Mouse (Mus musculus): ENCODE data around the gene Mbd6. TPM values are rescaled to one million over a fixed set of nuclear protein-coding genes. Genes with fewer than 3 reads are reported as not detected.

Mbd6 gene
- total RNA-seq, 2 experiments from 2014 or later = 22.0 to 24.2 TPM

Other genes with a start within 250 kb of the Mbd6 start
- 1 to 10 TPM; 7.7 to 7.9 TPM for gene Mettl1, start 247.6 kb downstream of the Mbd6 start, total RNA-seq (2021)
- gene Eef1akmt3, start 247.5 kb downstream of the Mbd6 start, total RNA-seq (2021) = not detected
- gene Cyp27b1, start 240.8 kb downstream of the Mbd6 start, total RNA-seq (2021) = under 1 TPM; 0.14 to 0.31 TPM
- 1 to 10 TPM; 2.3 to 2.9 TPM for gene March9, start 228.8 kb downstream of the Mbd6 start, total RNA-seq (2021)
- 10 to 100 TPM; 76.7 to 85.5 TPM for gene Cdk4, start 225.5 kb downstream of the Mbd6 start, total RNA-seq (2021)
- 10 to 100 TPM; 43.8 to 46.9 TPM for gene Tspan31, start 218.8 kb downstream of the Mbd6 start, total RNA-seq (2021)
- 1 to 10 TPM; 5.6 to 7.0 TPM for gene Agap2, start 213.7 kb downstream of the Mbd6 start, total RNA-seq (2021)
- 10 to 100 TPM; 25.2 to 29.7 TPM for gene Os9, start 167.9 kb downstream of the Mbd6 start, total RNA-seq (2021)
- 1 to 10 TPM; 1.6 to 2.7 TPM for gene B4galnt1, start 123.8 kb downstream of the Mbd6 start, total RNA-seq (2021)
- 10 to 100 TPM; 17.2 to 23.1 TPM for gene Slc26a10, start 108.4 kb downstream of the Mbd6 start, total RNA-seq (2021)
- 10 to 100 TPM; 12.4 to 12.8 TPM for gene Arhgef25, start 98.9 kb downstream of the Mbd6 start, total RNA-seq (2021)
- gene Dtx3, start 93.3 kb downstream of the Mbd6 start, total RNA-seq (2021) = 10 to 100 TPM; 25.8 to 29.4 TPM
- 10 to 100 TPM; 26.9 to 29.9 TPM for gene Pip4k2c, start 77.4 kb downstream of the Mbd6 start, total RNA-seq (2021)
- under 1 TPM; 0.41 to 0.92 TPM for gene Kif5a, start 25.7 kb downstream of the Mbd6 start, total RNA-seq (2021)
- gene Dctn2, start 22.6 kb downstream of the Mbd6 start, total RNA-seq (2021) = 100 to 1,000 TPM; 144 to 154 TPM
- gene Mars, start 22.8 kb upstream of the Mbd6 start, total RNA-seq (2021) = 10 to 100 TPM; 41.0 to 46.4 TPM
- 1 to 10 TPM; 3.1 to 3.6 TPM for gene Arhgap9, start 32.9 kb upstream of the Mbd6 start, total RNA-seq (2021)
- 1 to 10 TPM; 1.0 to 2.6 TPM for gene Gli1, start 53.0 kb upstream of the Mbd6 start, total RNA-seq (2021)
- not detected for gene Inhbe, start 65.4 kb upstream of the Mbd6 start, total RNA-seq (2021)
- gene Inhbc, start 81.4 kb upstream of the Mbd6 start, total RNA-seq (2021) = not detected
- 100 to 1,000 TPM; 150 to 169 TPM for gene R3hdm2, start 91.3 kb upstream of the Mbd6 start, total RNA-seq (2021)
- under 1 TPM; 0.51 to 0.64 TPM for gene Stac3, start 212.7 kb upstream of the Mbd6 start, total RNA-seq (2021)
- gene Ndufa4l2, start 225.9 kb upstream of the Mbd6 start, total RNA-seq (2021) = 10 to 100 TPM; 26.0 to 27.6 TPM
- gene Shmt2, start 233.4 kb upstream of the Mbd6 start, total RNA-seq (2021) = 10 to 100 TPM; 43.8 to 44.3 TPM
- under 1 TPM; 0.28 to 0.41 TPM for gene Nxph4, start 245.5 kb upstream of the Mbd6 start, total RNA-seq (2021)